Mouse (Mus musculus): Measurements from ENCODE around the gene Gm49450. TPM values are rescaled to one million over a fixed set of nuclear protein-coding genes. Genes with fewer than 3 reads are reported as not detected.

The Gm49450 gene
- polyA plus RNA-seq, 1 experiment from 2014 or later = not detected

GRCm38 (mm10) chr15:98894746-98895634, 58.4 kb downstream of the Gm49450 start:
- Histone ChIP-seq H3K27me3 (peaks cover 89% of the 10 kb centered on the region), H3K4me3 (replicated peaks) (peak overlapping the region; percentile 52), H3K9me3 (replicated peaks) (no peaks in the 10 kb centered on the region), H3K4me1 (replicated peaks) (peaks cover 69% of the 10 kb centered on the region), H3K4me2 (peak overlapping the region; percentile 72), H3K27ac (replicated peaks) (no peak overlapping the region), H3K9ac (no peak overlapping the region), H3K36me3 (replicated peaks) (no peaks in the 10 kb centered on the region)
- 4% methylated on average over 38 of the region's 38 CpGs for WGBS (ENCODE audit: insufficient replicate concordance)
- no peak for ATAC-seq (ENCODE audit: insufficient read depth)

GRCm38 (mm10) chr15:98893940-98894745, 59.2 kb downstream of the Gm49450 start, which contains the start of gene Rhebl1:
Gene Rhebl1, minus strand, starts transcription at chr15:98894540.
- Histone ChIP-seq H3K9me3 (replicated peaks) (no peaks in the 10 kb centered on the region), H3K4me3 (replicated peaks) (peak within 1 kb of the TSS; percentile 52), H3K4me2 (peak within 1 kb of the TSS; percentile 72), H3K27ac (replicated peaks) (no peak within 1 kb of the TSS), H3K9ac (no peak within 1 kb of the TSS), H3K27me3 (peaks cover 82% of the 10 kb centered on the region), H3K4me1 (replicated peaks) (peaks cover 69% of the 10 kb centered on the region), H3K36me3 (replicated peaks) (no peaks in the 10 kb centered on the region)
- under 1% methylated on average over 76 of the region's 77 CpGs for WGBS (ENCODE audit: insufficient replicate concordance)
- no peak for ATAC-seq (ENCODE audit: insufficient read depth)

- H3K4me1 ChIP-seq (replicated peaks) = peaks cover 64% of the 10 kb centered on the region
- H3K4me2 ChIP-seq = no peak overlapping the region
- H3K9ac ChIP-seq = no peak overlapping the region
- H3K36me3 ChIP-seq (replicated peaks) = no peaks in the 10 kb centered on the region
- ATAC-seq (ENCODE audit: insufficient read depth) = no peak
- WGBS (ENCODE audit: insufficient replicate concordance) = 49% methylated on average over 4 of the region's 4 CpGs
- no peaks in the 10 kb centered on the region for H3K9me3 ChIP-seq (replicated peaks)
- H3K27ac ChIP-seq (replicated peaks) = no peak overlapping the region
- H3K4me3 ChIP-seq (replicated peaks) = no peak overlapping the region
- peaks cover 79% of the 10 kb centered on the region for H3K27me3 ChIP-seq
These were observed 60.3 kb downstream of the Gm49450 start for GRCm38 (mm10) chr15:98893036-98893435.

- H3K4me1 ChIP-seq (replicated peaks) = peaks cover 55% of the 10 kb centered on the region
- 10% methylated on average over 6 of the region's 6 CpGs for WGBS (ENCODE audit: insufficient replicate concordance)
- no peaks in the 10 kb centered on the region for H3K9me3 ChIP-seq (replicated peaks)
- no peak overlapping the region for H3K9ac ChIP-seq
- peaks cover 72% of the 10 kb centered on the region for H3K27me3 ChIP-seq
- H3K4me2 ChIP-seq = peak overlapping the region; percentile 42; the same call in 1 of the 2 replicates
- H3K36me3 ChIP-seq (replicated peaks) = no peaks in the 10 kb centered on the region
- no peak overlapping the region for H3K27ac ChIP-seq (replicated peaks)
- H3K4me3 ChIP-seq (replicated peaks) = no peak overlapping the region
- ATAC-seq (ENCODE audit: insufficient read depth) = 0 out of 2 replicates have a peak, but pooled peaks have one; percentile 32
These were observed 61.3 kb downstream of the Gm49450 start for GRCm38 (mm10) chr15:98891907-98892606.

- WGBS (ENCODE audit: insufficient replicate concordance) = 20% methylated on average over 19 of the region's 19 CpGs
- H3K27me3 ChIP-seq = peaks cover 69% of the 10 kb centered on the region
- ATAC-seq (ENCODE audit: insufficient read depth) = no peak
These were observed 62.1 kb downstream of the Gm49450 start for GRCm38 (mm10) chr15:98891198-98891742.

GRCm38 (mm10) chr15:98887526-98887925, 65.8 kb downstream of the Gm49450 start:
- 79% methylated on average over 7 of the region's 7 CpGs for WGBS (ENCODE audit: insufficient replicate concordance)
- no peak overlapping the region for H3K9ac ChIP-seq
- H3K27me3 ChIP-seq = peaks cover 32% of the 10 kb centered on the region
- H3K27ac ChIP-seq (replicated peaks) = no peak overlapping the region
- no peaks in the 10 kb centered on the region for H3K36me3 ChIP-seq (replicated peaks)
- no peak overlapping the region for H3K4me2 ChIP-seq
- ATAC-seq (ENCODE audit: insufficient read depth) = no peak
- H3K9me3 ChIP-seq (replicated peaks) = no peaks in the 10 kb centered on the region
- peaks cover 15% of the 10 kb centered on the region for H3K4me1 ChIP-seq (replicated peaks)
- no peak overlapping the region for H3K4me3 ChIP-seq (replicated peaks)

More at GRCm38 (mm10) chr15:98891198-98891742, 62.1 kb downstream of the Gm49450 start:
- Histone ChIP-seq H3K27ac (replicated peaks) (no peak overlapping the region), H3K4me2 (peak overlapping the region; percentile 42), H3K9me3 (replicated peaks) (no peaks in the 10 kb centered on the region), H3K9ac (no peak overlapping the region), H3K4me3 (replicated peaks) (no peak overlapping the region), H3K36me3 (replicated peaks) (no peaks in the 10 kb centered on the region), H3K4me1 (replicated peaks) (peaks cover 48% of the 10 kb centered on the region)

GRCm38 (mm10) chr15:98886667-98887387, 66.5 kb downstream of the Gm49450 start:
- Histone ChIP-seq H3K9ac (no peak overlapping the region), H3K4me2 (no peak overlapping the region), H3K4me1 (replicated peaks) (peaks cover 14% of the 10 kb centered on the region), H3K9me3 (replicated peaks) (no peaks in the 10 kb centered on the region), H3K36me3 (replicated peaks) (no peaks in the 10 kb centered on the region), H3K27ac (replicated peaks) (no peak overlapping the region), H3K27me3 (peaks cover 26% of the 10 kb centered on the region), H3K4me3 (replicated peaks) (no peak overlapping the region)
- no peak for ATAC-seq (ENCODE audit: insufficient read depth)
- WGBS (ENCODE audit: insufficient replicate concordance) = 59% methylated on average over 8 of the region's 8 CpGs

GRCm38 (mm10) chr15:98884106-98884505, 69.2 kb downstream of the Gm49450 start:
- 41% methylated on average over 1 of the region's 1 CpGs for WGBS (ENCODE audit: insufficient replicate concordance)
- no peak overlapping the region for H3K9ac ChIP-seq

GRCm38 (mm10) chr15:98883661-98884060, 69.7 kb downstream of the Gm49450 start:
- H3K4me1 ChIP-seq (replicated peaks) = peaks cover 27% of the 10 kb centered on the region
- no peak overlapping the region for H3K9ac ChIP-seq
- no peaks in the 10 kb centered on the region for H3K36me3 ChIP-seq (replicated peaks)
- H3K9me3 ChIP-seq (replicated peaks) = no peaks in the 10 kb centered on the region
- H3K27me3 ChIP-seq = peaks cover 14% of the 10 kb centered on the region; the same call in 1 of the 2 replicates
- no peak overlapping the region for H3K4me2 ChIP-seq
- no peak overlapping the region for H3K4me3 ChIP-seq (replicated peaks)
- ATAC-seq (ENCODE audit: insufficient read depth) = no peak
- H3K27ac ChIP-seq (replicated peaks) = no peak overlapping the region

More at GRCm38 (mm10) chr15:98884106-98884505, 69.2 kb downstream of the Gm49450 start:
- H3K4me2 ChIP-seq = no peak overlapping the region
- H3K27ac ChIP-seq (replicated peaks) = no peak overlapping the region
- peaks cover 15% of the 10 kb centered on the region; the same call in 1 of the 2 replicates for H3K27me3 ChIP-seq
- H3K4me3 ChIP-seq (replicated peaks) = no peak overlapping the region
- H3K9me3 ChIP-seq (replicated peaks) = no peaks in the 10 kb centered on the region
- no peak for ATAC-seq (ENCODE audit: insufficient read depth)
- H3K4me1 ChIP-seq (replicated peaks) = peaks cover 27% of the 10 kb centered on the region
- H3K36me3 ChIP-seq (replicated peaks) = no peaks in the 10 kb centered on the region

Data from liver, embryonic 15.5 days (tissue).